Mouse (Mus musculus) CD4-positive, CD25-positive, alpha-beta regulatory T cell, adult 9 weeks (primary cell): ENCODE data around the gene Gramd1a. TPM values are rescaled to one million over a fixed set of nuclear protein-coding genes. Genes with fewer than 3 reads are reported as not detected.

Experiments used
- polyA plus RNA-seq: library from polyadenylated mRNA; unstranded; fragments of 100-300 nt; shearing (Covaris generic); gene quantifications from one replicate; pipeline ENCODE4 v1.2.1, GENCODE M21; 2017

Gramd1a gene
- 192 TPM for polyA plus RNA-seq

GRCm38 (mm10) chr7:31155296-31156033 is at the start of gene Gramd1a:
Gramd1a (minus strand) TSS chr7:31155896.

GRCm38 (mm10) chr7:31126851-31127724 is 28.6 kb downstream of the Gramd1a start, which contains the start of gene Scn1b:
Scn1b (minus strand) TSS chr7:31127003.

GRCm38 (mm10) chr7:31115182-31115581 is 40.5 kb downstream of the Gramd1a start, which contains the start of gene Hpn:
Hpn (minus strand) TSS chr7:31115290.

Other genes starting within 250 kb of the Gramd1a start
- gene Mag, start 241.0 kb downstream of the Gramd1a start, polyA plus RNA-seq, result not detected
- gene Hamp2, start 231.2 kb downstream of the Gramd1a start, polyA plus RNA-seq, result not detected
- not detected for gene Hamp, start 211.9 kb downstream of the Gramd1a start, polyA plus RNA-seq
- 8.8 TPM for gene Usf2, start 199.1 kb downstream of the Gramd1a start, polyA plus RNA-seq
- gene Lsr, start 182.4 kb downstream of the Gramd1a start, polyA plus RNA-seq, result 2.7 TPM
- gene Fam187b, start 182.1 kb downstream of the Gramd1a start, polyA plus RNA-seq, result 0.72 TPM
- gene Fxyd5, start 113.4 kb downstream of the Gramd1a start, polyA plus RNA-seq, result 1,946 TPM
- not detected for gene Fxyd7, start 104.4 kb downstream of the Gramd1a start, polyA plus RNA-seq
- not detected for gene Fxyd1, start 98.7 kb downstream of the Gramd1a start, polyA plus RNA-seq
- gene Lgi4, start 96.6 kb downstream of the Gramd1a start, polyA plus RNA-seq, result not detected
- not detected for gene Fxyd3, start 79.2 kb downstream of the Gramd1a start, polyA plus RNA-seq
- 9.4 TPM for gene Hpn, start 40.6 kb downstream of the Gramd1a start, polyA plus RNA-seq
- gene Scn1b, start 28.9 kb downstream of the Gramd1a start, polyA plus RNA-seq, result not detected
- not detected for gene Scgb2b2, start 134.6 kb upstream of the Gramd1a start, polyA plus RNA-seq
- not detected for gene Scgb1b2, start 135.9 kb upstream of the Gramd1a start, polyA plus RNA-seq
- gene Scgb2b3, start 206.2 kb upstream of the Gramd1a start, polyA plus RNA-seq, result not detected
- gene Scgb1b3, start 219.7 kb upstream of the Gramd1a start, polyA plus RNA-seq, result not detected